Mouse (Mus musculus) midbrain, embryonic 15.5 days (tissue): ENCODE measurements around the gene Cadm1. TPM values are rescaled to one million over a fixed set of nuclear protein-coding genes. Genes with fewer than 3 reads are reported as not detected.

ENCODE experiments used
- ATAC-seq: fragments of 200-750 bp; cut with Nextera tagmentation; replicated peaks from 2 replicates; pipeline ENCODE4 v1.8.0; 2017; ENCODE audit warnings: moderate TSS enrichment
- H3K27ac ChIP-seq: fragments of 300-500 bp; sonication (generic); 2 replicates; pipeline ENCODE4 v1.5.1; 2015; ENCODE audit warnings: mild to moderate bottlenecking, inconsistent platforms
- H3K27me3 ChIP-seq: fragments of 300-500 bp; sonication (generic); replicated peaks from 2 replicates; pipeline ENCODE4 v1.6.1; 2015; ENCODE audit warnings: inconsistent platforms
- H3K36me3 ChIP-seq: fragments of 300-500 bp; sonication (generic); replicated peaks from 2 replicates; pipeline ENCODE4 v1.6.1; 2015; ENCODE audit warnings: inconsistent platforms
- H3K4me1 ChIP-seq: fragments of 300-500 bp; sonication (generic); 2 replicates; pipeline ENCODE4 v1.6.1; 2015; ENCODE audit warnings: inconsistent platforms
- H3K4me2 ChIP-seq: fragments of 300-500 bp; sonication (generic); 2 replicates; pipeline ENCODE4 v1.6.1; 2015; ENCODE audit warnings: inconsistent platforms, mild to moderate bottlenecking, moderate library complexity
- H3K4me3 ChIP-seq: fragments of 300-500 bp; sonication (generic); 2 replicates; pipeline ENCODE4 v1.5.1; 2015; ENCODE audit warnings: mild to moderate bottlenecking, inconsistent platforms
- H3K9ac ChIP-seq: fragments of 300-500 bp; sonication (generic); 2 replicates; pipeline ENCODE4 v1.6.1; 2015; ENCODE audit warnings: mild to moderate bottlenecking, inconsistent platforms
- H3K9me3 ChIP-seq: fragments of 300-500 bp; sonication (generic); 2 replicates; pipeline ENCODE4 v1.6.1; 2016; ENCODE audit warnings: inconsistent platforms
- WGBS: fragments of 180-500 bp; shearing (Covaris S2); methylation state at CpG from one replicate; pipeline ENCODE4 v1.1.7; 2015; ENCODE audit warnings: mixed read lengths; 5-methylcytosine and 5-hydroxymethylcytosine counted together
- polyA plus RNA-seq: library from polyadenylated mRNA; unstranded; fragments of >200 nt; fragmentation: Nextera tagmentation; extraction: Ambion mirVana; gene quantifications from 2 replicates; pipeline ENCODE4 v1.2.1, GENCODE M21; 2015

The Cadm1 gene
- polyA plus RNA-seq, 1 experiment from 2014 or later = 275 TPM

GRCm38 (mm10) chr9:47561596-47561995 is 31.6 kb downstream of the Cadm1 start:
- no peaks in the 10 kb centered on the region for H3K27me3 ChIP-seq
- H3K27ac ChIP-seq = no peak overlapping the region
- no peaks in the 10 kb centered on the region for H3K36me3 ChIP-seq
- H3K4me3 ChIP-seq = no peak overlapping the region
- H3K4me2 ChIP-seq = no peak overlapping the region
- 89% methylated on average over 4 of the region's 4 CpGs for WGBS
- H3K4me1 ChIP-seq = peaks cover 15% of the 10 kb centered on the region; the same call in 1 of the 2 replicates
- ATAC-seq = no peak
- no peaks in the 10 kb centered on the region for H3K9me3 ChIP-seq
- no peak overlapping the region for H3K9ac ChIP-seq

- peaks cover 36% of the 10 kb centered on the region for H3K4me1 ChIP-seq
- H3K4me2 ChIP-seq = no peak overlapping the region
- H3K9ac ChIP-seq = no peak overlapping the region
- no peaks in the 10 kb centered on the region for H3K9me3 ChIP-seq
- H3K27ac ChIP-seq = no peak overlapping the region
- ATAC-seq = no peak
- H3K36me3 ChIP-seq = no peaks in the 10 kb centered on the region
- no peak overlapping the region for H3K4me3 ChIP-seq
- 56% methylated on average over 5 of the region's 5 CpGs for WGBS
- H3K27me3 ChIP-seq = no peaks in the 10 kb centered on the region
These were observed 35.1 kb downstream of the Cadm1 start for GRCm38 (mm10) chr9:47565088-47565487.

GRCm38 (mm10) chr9:47567873-47568272 is 37.9 kb downstream of the Cadm1 start:
- 39% methylated on average over 6 of the region's 6 CpGs for WGBS
- H3K4me3 ChIP-seq = no peak overlapping the region
- no peaks in the 10 kb centered on the region for H3K27me3 ChIP-seq
- H3K9ac ChIP-seq = no peak overlapping the region
- no peaks in the 10 kb centered on the region for H3K36me3 ChIP-seq
- no peak overlapping the region for H3K4me2 ChIP-seq
- no peak for ATAC-seq
- H3K4me1 ChIP-seq = peaks cover 34% of the 10 kb centered on the region
- no peaks in the 10 kb centered on the region for H3K9me3 ChIP-seq
- H3K27ac ChIP-seq = no peak overlapping the region

GRCm38 (mm10) chr9:47570184-47570583 is 40.2 kb downstream of the Cadm1 start:
- WGBS = 51% methylated on average over 4 of the region's 4 CpGs
- H3K27ac ChIP-seq = no peak overlapping the region
- no peak overlapping the region for H3K4me2 ChIP-seq
- ATAC-seq = no peak
- H3K27me3 ChIP-seq = no peaks in the 10 kb centered on the region
- H3K36me3 ChIP-seq = no peaks in the 10 kb centered on the region
- H3K9me3 ChIP-seq = no peaks in the 10 kb centered on the region
- no peak overlapping the region for H3K9ac ChIP-seq
- H3K4me1 ChIP-seq = peaks cover 27% of the 10 kb centered on the region
- H3K4me3 ChIP-seq = no peak overlapping the region

GRCm38 (mm10) chr9:47571461-47571860 is 41.5 kb downstream of the Cadm1 start:
- 80% methylated on average over 7 of the region's 7 CpGs for WGBS
- H3K9ac ChIP-seq = no peak overlapping the region
- H3K27me3 ChIP-seq = no peaks in the 10 kb centered on the region
- no peaks in the 10 kb centered on the region for H3K36me3 ChIP-seq
- H3K4me2 ChIP-seq = no peak overlapping the region
- ATAC-seq = no peak
- H3K9me3 ChIP-seq = no peaks in the 10 kb centered on the region
- peaks cover 34% of the 10 kb centered on the region for H3K4me1 ChIP-seq
- H3K4me3 ChIP-seq = no peak overlapping the region
- no peak overlapping the region for H3K27ac ChIP-seq

GRCm38 (mm10) chr9:47572132-47572531 is 42.2 kb downstream of the Cadm1 start:
- H3K4me3 ChIP-seq = no peak overlapping the region
- ATAC-seq = no peak
- peaks cover 29% of the 10 kb centered on the region for H3K4me1 ChIP-seq
- H3K27ac ChIP-seq = no peak overlapping the region
- H3K9me3 ChIP-seq = no peaks in the 10 kb centered on the region
- no peaks in the 10 kb centered on the region for H3K27me3 ChIP-seq
- 79% methylated on average over 5 of the region's 5 CpGs for WGBS
- no peaks in the 10 kb centered on the region for H3K36me3 ChIP-seq
- no peak overlapping the region for H3K9ac ChIP-seq
- H3K4me2 ChIP-seq = no peak overlapping the region

GRCm38 (mm10) chr9:47573456-47573855 is 43.5 kb downstream of the Cadm1 start:
- Histone ChIP-seq H3K36me3 (no peaks in the 10 kb centered on the region), H3K27me3 (no peaks in the 10 kb centered on the region), H3K4me3 (no peak overlapping the region), H3K9ac (no peak overlapping the region), H3K4me1 (peaks cover 16% of the 10 kb centered on the region), H3K9me3 (no peaks in the 10 kb centered on the region), H3K4me2 (no peak overlapping the region), H3K27ac (no peak overlapping the region)
- ATAC-seq = no peak
- WGBS = 90% methylated on average over 7 of the region's 7 CpGs

GRCm38 (mm10) chr9:47574710-47575414 is 44.9 kb downstream of the Cadm1 start:
- no peak overlapping the region for H3K4me3 ChIP-seq
- H3K4me1 ChIP-seq = peaks cover 10% of the 10 kb centered on the region; the same call in 1 of the 2 replicates
- H3K4me2 ChIP-seq = no peak overlapping the region
- no peak overlapping the region for H3K9ac ChIP-seq
- H3K27me3 ChIP-seq = no peaks in the 10 kb centered on the region
- H3K27ac ChIP-seq = no peak overlapping the region
- WGBS = 71% methylated on average over 7 of the region's 7 CpGs
- no peaks in the 10 kb centered on the region for H3K36me3 ChIP-seq
- H3K9me3 ChIP-seq = no peaks in the 10 kb centered on the region
- ATAC-seq = no peak

GRCm38 (mm10) chr9:47575764-47576163 is 45.8 kb downstream of the Cadm1 start:
- H3K4me1 ChIP-seq = peaks cover 10% of the 10 kb centered on the region; the same call in 1 of the 2 replicates
- H3K4me3 ChIP-seq = no peak overlapping the region
- no peak overlapping the region for H3K4me2 ChIP-seq
- H3K36me3 ChIP-seq = no peaks in the 10 kb centered on the region
- 55% methylated on average over 11 of the region's 11 CpGs for WGBS
- no peaks in the 10 kb centered on the region for H3K9me3 ChIP-seq
- no peak overlapping the region for H3K9ac ChIP-seq
- ATAC-seq = no peak
- H3K27ac ChIP-seq = no peak overlapping the region
- H3K27me3 ChIP-seq = no peaks in the 10 kb centered on the region

- H3K27ac ChIP-seq = no peak overlapping the region
- WGBS = 82% methylated on average over 6 of the region's 6 CpGs
- H3K4me3 ChIP-seq = no peak overlapping the region
- no peak overlapping the region for H3K9ac ChIP-seq
- H3K4me2 ChIP-seq = no peak overlapping the region
- H3K36me3 ChIP-seq = no peaks in the 10 kb centered on the region
- ATAC-seq = no peak
- no peaks in the 10 kb centered on the region for H3K9me3 ChIP-seq
- H3K27me3 ChIP-seq = no peaks in the 10 kb centered on the region
- peaks cover 18% of the 10 kb centered on the region for H3K4me1 ChIP-seq
These were observed 49.5 kb downstream of the Cadm1 start for GRCm38 (mm10) chr9:47579464-47579863.

- Histone ChIP-seq H3K27me3 (no peaks in the 10 kb centered on the region), H3K9ac (no peak overlapping the region), H3K4me1 (peaks cover 30% of the 10 kb centered on the region), H3K27ac (no peak overlapping the region), H3K4me2 (no peak overlapping the region), H3K36me3 (no peaks in the 10 kb centered on the region), H3K9me3 (no peaks in the 10 kb centered on the region), H3K4me3 (no peak overlapping the region)
- 79% methylated on average over 6 of the region's 6 CpGs for WGBS
- ATAC-seq = no peak
These were observed 51.8 kb downstream of the Cadm1 start for GRCm38 (mm10) chr9:47581576-47582365.

GRCm38 (mm10) chr9:47583241-47583640 is 53.3 kb downstream of the Cadm1 start:
- no peak for ATAC-seq
- H3K36me3 ChIP-seq = no peaks in the 10 kb centered on the region
- no peak overlapping the region for H3K9ac ChIP-seq
- no peaks in the 10 kb centered on the region for H3K9me3 ChIP-seq
- 88% methylated on average over 4 of the region's 4 CpGs for WGBS
- H3K4me2 ChIP-seq = no peak overlapping the region
- H3K4me3 ChIP-seq = no peak overlapping the region
- H3K4me1 ChIP-seq = peaks cover 41% of the 10 kb centered on the region
- no peak overlapping the region for H3K27ac ChIP-seq
- no peaks in the 10 kb centered on the region for H3K27me3 ChIP-seq

- no peak for ATAC-seq
- no peak overlapping the region for H3K27ac ChIP-seq
- H3K4me3 ChIP-seq = no peak overlapping the region
- H3K27me3 ChIP-seq = no peaks in the 10 kb centered on the region
- 50% methylated on average over 5 of the region's 5 CpGs for WGBS
- H3K4me1 ChIP-seq = peaks cover 46% of the 10 kb centered on the region
- H3K36me3 ChIP-seq = no peaks in the 10 kb centered on the region
- no peak overlapping the region for H3K9ac ChIP-seq
- H3K4me2 ChIP-seq = no peak overlapping the region
- H3K9me3 ChIP-seq = no peaks in the 10 kb centered on the region
These were observed 56.2 kb downstream of the Cadm1 start for GRCm38 (mm10) chr9:47586176-47586575.
